Mouse (Mus musculus): Measurements from ENCODE around the gene Zfp37. TPM values are rescaled to one million over a fixed set of nuclear protein-coding genes. Genes with fewer than 3 reads are reported as not detected.

The Zfp37 gene
- 4.9 TPM for polyA plus RNA-seq (2014; fragmentation: Illumina TruSeq; extraction: RNeasy Lipid Tissue Mini Kit (QIAGEN cat#74804); ENCODE audit: low replicate concordance)

GRCm38 (mm10) chr4:62230769-62231168, at the start of gene Zfp37:
Gene Zfp37 (minus strand): TSS chr4:62231047.

GRCm38 (mm10) chr4:62262276-62262675, 31.4 kb upstream of the Zfp37 start, which contains the start of gene Slc31a2:
Gene Slc31a2 (plus strand): TSS chr4:62262562.

GRCm38 (mm10) chr4:62150811-62151210, 80.0 kb downstream of the Zfp37 start, which contains the start of gene Mup21:
Gene Mup21 (minus strand): TSS chr4:62150863.

Other genes with a start within 250 kb of the Zfp37 start
- gene Mup20, start 176.9 kb downstream of the Zfp37 start, polyA plus RNA-seq (2014; fragmentation: Illumina TruSeq; extraction: RNeasy Lipid Tissue Mini Kit (QIAGEN cat#74804); ENCODE audit: low replicate concordance): not detected
- gene Mup3, start 143.7 kb downstream of the Zfp37 start, polyA plus RNA-seq (2014; fragmentation: Illumina TruSeq; extraction: RNeasy Lipid Tissue Mini Kit (QIAGEN cat#74804); ENCODE audit: low replicate concordance): 2.6 TPM
- gene Mup21, start 80.2 kb downstream of the Zfp37 start, polyA plus RNA-seq (2014; fragmentation: Illumina TruSeq; extraction: RNeasy Lipid Tissue Mini Kit (QIAGEN cat#74804); ENCODE audit: low replicate concordance): not detected
- 3.2 TPM for gene Slc31a2, start 31.5 kb upstream of the Zfp37 start, polyA plus RNA-seq (2014; fragmentation: Illumina TruSeq; extraction: RNeasy Lipid Tissue Mini Kit (QIAGEN cat#74804); ENCODE audit: low replicate concordance)
- 11.2 TPM for gene Fkbp15, start 129.5 kb upstream of the Zfp37 start, polyA plus RNA-seq (2014; fragmentation: Illumina TruSeq; extraction: RNeasy Lipid Tissue Mini Kit (QIAGEN cat#74804); ENCODE audit: low replicate concordance)
- gene Slc31a1, start 129.7 kb upstream of the Zfp37 start, polyA plus RNA-seq (2014; fragmentation: Illumina TruSeq; extraction: RNeasy Lipid Tissue Mini Kit (QIAGEN cat#74804); ENCODE audit: low replicate concordance): 518 TPM
- gene Cdc26, start 177.6 kb upstream of the Zfp37 start, polyA plus RNA-seq (2014; fragmentation: Illumina TruSeq; extraction: RNeasy Lipid Tissue Mini Kit (QIAGEN cat#74804); ENCODE audit: low replicate concordance): 40.1 TPM
- 6.1 TPM for gene Prpf4, start 177.8 kb upstream of the Zfp37 start, polyA plus RNA-seq (2014; fragmentation: Illumina TruSeq; extraction: RNeasy Lipid Tissue Mini Kit (QIAGEN cat#74804); ENCODE audit: low replicate concordance)
- gene Rnf183, start 204.2 kb upstream of the Zfp37 start, polyA plus RNA-seq (2014; fragmentation: Illumina TruSeq; extraction: RNeasy Lipid Tissue Mini Kit (QIAGEN cat#74804); ENCODE audit: low replicate concordance): not detected
- 0.52 TPM for gene Wdr31, start 239.8 kb upstream of the Zfp37 start, polyA plus RNA-seq (2014; fragmentation: Illumina TruSeq; extraction: RNeasy Lipid Tissue Mini Kit (QIAGEN cat#74804); ENCODE audit: low replicate concordance)
- 1.9 TPM for gene Bspry, start 249.0 kb upstream of the Zfp37 start, polyA plus RNA-seq (2014; fragmentation: Illumina TruSeq; extraction: RNeasy Lipid Tissue Mini Kit (QIAGEN cat#74804); ENCODE audit: low replicate concordance)

All from small intestine, adult 10 weeks (tissue).